Mouse (Mus musculus) mouse embryonic stem cell (cell line): Measurements from ENCODE around the gene Flvcr1.

Experiments
- in situ Hi-C, 2 experiments: fragments of 300-500 bp; cut with MboI; formaldehyde crosslinking; loops; 1 replicate in 1 of 2; 3 replicates in 1 of 2; pipeline ENCODE4 v1.14.3; 2019 to 2020; ENCODE audit warnings: low sequenced_read_pairs in 2 of 2, low pct_unique_long_range_greater_than_20kb in 1 of 2, mixed read lengths in 1 of 2; ENCODE audit not compliant: unreplicated experiment in 1 of 2

The Flvcr1 gene

DNA sequence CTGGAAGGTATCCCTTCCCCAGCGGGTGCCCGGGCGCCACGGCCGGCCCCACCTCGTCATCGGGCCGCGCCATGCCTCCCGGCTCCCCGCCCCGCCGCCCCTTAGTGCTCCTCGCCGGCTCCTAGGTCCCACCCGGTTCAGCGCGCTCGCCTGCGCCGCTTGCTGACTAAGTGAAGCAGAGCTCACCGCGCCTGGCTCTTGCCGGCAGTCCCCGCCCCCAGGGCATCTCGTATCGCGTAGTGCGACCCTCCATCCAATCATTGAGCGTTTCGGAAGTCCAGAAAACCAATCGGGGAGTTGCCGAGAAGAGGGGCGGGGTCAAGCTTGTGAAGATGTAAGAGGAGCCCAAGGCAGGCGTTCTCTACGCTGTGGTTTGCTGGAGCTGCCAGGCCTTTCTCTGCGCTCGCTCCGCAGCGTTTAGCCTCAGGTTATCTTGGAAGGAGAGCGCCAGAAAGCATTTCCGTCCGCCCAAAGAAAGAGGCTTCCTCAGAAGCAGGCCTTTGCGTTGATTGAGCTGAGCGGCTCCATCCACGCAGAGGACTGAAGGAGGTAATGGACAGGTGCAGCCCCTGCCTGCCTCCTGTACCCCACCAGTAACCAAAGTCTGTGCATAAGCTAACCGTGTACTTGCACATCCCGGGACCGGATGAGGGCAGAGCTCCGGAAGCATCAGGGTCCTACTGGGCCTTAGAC, at the start of gene Flvcr1:
Gene Flvcr1 (minus strand): TSS at position 138 of the 693 bp plus-strand sequence.
- in situ Hi-C loops: no loop called here

DNA sequence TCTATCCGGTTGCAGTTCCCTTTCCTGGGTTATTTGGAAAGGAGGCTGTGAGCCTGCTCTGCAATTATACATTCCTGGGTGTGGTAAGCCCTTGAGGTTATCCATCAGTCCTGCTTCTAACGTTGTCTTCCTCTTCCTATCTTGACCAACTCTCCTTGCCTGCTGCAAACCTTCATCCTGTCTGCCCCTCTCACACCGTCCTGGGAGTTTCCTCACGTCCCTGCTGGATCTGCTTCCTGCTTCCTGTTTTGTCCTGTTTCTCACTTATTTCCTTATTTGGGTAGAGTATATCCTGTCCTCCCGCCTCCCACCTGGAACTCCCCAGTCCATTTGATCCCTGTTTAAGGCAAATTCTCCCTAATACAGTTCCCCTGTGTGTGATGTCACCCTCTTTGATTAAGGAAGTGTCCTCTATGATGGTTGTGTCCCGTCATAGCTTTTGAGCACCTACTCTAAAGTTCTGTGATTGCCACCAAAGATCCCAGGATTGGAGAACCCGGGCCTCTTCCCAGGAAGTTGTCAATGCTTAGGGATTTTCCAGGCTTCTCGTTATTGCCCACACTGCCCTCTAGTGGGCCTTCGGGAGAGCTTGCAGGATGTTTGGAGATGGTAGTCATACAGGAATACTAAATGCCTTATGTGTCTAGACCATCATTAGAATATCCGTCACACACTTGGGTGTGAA, 49.4 kb upstream of the Flvcr1 start:
- in situ Hi-C loops: loop anchor here in 1 of 2 experiments (25.0 kb wide), 1 partner anchor 212 kb away; no protein-coding TSS in a partner anchor

GRCm38 (mm10) chr1:191073486-191073885, 47.5 kb upstream of the Flvcr1 start:
- in situ Hi-C loops: no loop called here

DNA sequence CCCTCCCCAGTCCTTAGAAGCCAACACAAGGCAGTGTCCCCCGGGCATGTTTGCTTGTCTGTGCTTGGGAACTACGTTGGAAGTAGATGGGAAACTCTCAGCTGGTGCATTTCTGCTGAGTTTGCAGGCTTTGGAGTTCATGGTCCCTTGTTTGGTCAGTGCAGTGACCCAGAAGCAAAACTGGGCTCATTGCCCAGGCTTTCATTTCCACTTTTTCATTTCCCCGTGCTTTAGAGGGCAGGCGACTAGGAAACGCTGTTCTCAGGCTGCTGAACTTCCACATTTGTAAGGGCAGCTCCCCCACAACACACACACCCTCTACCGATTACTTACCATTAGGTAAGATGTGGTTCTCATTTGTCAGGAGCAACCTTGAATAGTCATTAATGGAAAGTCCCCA, 47.0 kb upstream of the Flvcr1 start:
- in situ Hi-C loops: no loop called here

- in situ Hi-C loops: no loop called here
Measured at GRCm38 (mm10) chr1:191072329-191072913, 46.5 kb upstream of the Flvcr1 start.

DNA sequence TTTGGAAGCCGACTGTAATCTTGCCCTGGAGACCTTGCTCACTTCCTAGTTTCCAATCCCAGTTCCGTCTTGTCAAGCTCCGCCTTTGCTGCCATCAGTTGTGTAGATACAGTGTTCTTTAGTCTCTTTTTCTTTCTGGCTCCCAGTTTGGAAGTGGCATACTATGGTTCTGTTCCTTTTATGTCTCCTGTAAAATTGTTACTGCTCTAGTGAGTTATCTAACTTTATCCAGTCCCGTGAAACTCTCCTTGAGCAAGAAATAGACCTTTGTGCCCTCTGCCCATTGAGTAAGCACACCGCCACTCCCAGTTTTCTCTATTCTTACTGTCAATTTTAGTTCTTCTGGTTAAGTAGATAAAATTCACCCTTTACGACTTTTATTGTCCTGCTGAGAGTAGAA, 45.7 kb upstream of the Flvcr1 start:
- in situ Hi-C loops: no loop called here

- in situ Hi-C loops: no loop called here
Measured at GRCm38 (mm10) chr1:191070259-191070658, 44.3 kb upstream of the Flvcr1 start.

DNA sequence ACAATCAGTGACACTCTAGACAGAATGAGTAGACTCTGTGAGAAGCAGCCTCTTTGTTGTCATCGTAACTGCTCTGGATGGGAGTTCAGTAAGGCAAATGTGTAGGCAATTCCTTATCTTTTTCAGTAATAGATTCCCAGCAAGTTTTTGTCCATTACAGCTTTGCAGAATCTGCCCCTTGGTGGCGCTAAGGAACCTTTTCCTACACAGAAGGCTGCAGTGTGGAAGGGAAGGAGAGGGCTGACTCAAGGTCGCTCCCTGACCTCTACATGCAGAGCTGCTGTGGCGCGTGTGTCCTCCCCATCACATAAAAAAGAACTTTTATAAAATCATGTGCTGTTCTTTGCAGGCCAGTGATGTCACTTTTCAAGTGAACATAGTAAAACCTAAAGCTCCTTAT, 42.4 kb upstream of the Flvcr1 start:
- in situ Hi-C loops: no loop called here

- in situ Hi-C loops: no loop called here
Measured at GRCm38 (mm10) chr1:191065188-191065587, 39.2 kb upstream of the Flvcr1 start.

DNA sequence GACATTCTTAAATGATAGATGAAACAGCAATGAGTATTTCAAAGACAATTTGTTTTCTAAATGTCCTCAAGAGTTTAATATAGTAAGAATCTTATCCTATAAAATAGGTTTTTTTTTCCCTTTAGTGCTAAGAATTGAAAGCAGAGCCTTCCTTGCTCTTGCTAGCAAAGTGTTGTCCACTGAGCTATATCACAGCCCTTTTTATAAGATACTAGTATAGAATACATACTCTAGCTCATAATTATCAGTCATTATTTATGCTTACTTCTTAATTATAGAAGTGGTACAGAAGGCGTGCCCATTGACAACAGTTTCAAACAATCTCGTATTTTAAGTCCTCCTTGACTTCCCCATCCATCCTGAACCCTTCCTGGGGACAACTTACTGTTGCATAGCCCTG, 38.6 kb upstream of the Flvcr1 start:
- in situ Hi-C loops: no loop called here

- in situ Hi-C loops: no loop called here
Measured at GRCm38 (mm10) chr1:191063700-191064099, 37.7 kb upstream of the Flvcr1 start.

DNA sequence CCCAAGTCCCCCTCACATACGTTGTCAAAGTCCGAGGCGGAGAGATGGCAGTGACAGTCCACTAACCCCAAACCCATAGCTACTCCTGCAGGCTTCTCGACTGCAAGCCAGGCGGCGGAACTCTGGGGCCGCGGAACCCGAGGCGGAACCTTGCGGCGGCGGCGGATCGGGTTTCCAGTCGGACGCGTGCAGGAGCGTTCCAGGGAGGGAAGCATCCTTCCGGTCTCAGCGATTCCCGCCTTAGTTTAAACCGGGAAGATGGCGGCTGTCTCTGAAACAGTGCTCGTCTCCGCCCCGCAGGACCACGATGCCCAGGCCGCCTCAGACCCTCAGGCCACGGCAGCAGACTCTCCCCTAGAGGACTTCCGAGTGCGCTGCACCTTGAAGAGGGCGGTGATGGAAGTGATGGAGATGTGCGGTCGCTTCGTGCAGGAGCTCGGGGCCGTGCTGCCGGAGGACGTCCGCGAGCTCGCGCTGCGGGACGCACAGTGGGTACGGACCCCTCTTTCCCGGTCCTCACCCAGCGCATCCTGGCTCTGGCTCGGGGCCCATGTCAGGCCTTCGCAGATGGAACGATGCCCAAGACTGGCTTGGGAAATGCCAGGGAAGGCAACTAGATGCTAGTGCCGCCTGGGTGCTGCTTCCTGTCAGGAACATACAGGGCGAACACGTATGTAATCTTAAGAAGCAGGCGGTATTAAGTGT, 37.0 kb upstream of the Flvcr1 start, which contains the start of the genes Tatdn3 and Nsl1:
Gene Tatdn3 (minus strand): TSS at position 152 of the 705 bp plus-strand sequence.
Gene Nsl1 (plus strand): TSS at position 232 of the 705 bp plus-strand sequence.
- in situ Hi-C loops: no loop called here

DNA sequence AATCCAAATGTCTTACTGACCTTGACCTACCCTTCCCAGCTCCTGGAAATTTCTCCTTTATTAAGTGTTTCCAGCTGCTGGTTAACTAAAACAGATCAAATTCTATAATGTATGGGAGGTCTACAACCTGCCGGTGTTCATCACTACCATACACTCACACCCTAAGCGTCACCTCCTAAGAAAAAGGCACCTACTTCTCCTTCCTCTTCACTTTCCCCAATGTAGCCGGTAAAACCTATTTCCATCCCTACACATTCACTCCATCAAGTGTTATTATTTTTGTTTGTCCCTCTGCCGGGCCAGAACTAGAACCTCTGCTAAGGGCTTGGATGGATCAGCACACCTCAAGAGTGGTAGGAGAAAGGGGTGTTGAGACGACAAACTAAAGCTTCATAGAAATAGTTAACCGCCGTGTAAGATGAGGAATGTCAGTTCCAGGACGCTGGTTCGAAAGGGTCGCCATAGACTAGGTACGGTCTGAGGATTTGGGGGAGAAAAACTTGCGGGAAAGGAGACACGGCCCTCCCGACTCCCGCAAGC, 36.4 kb upstream of the Flvcr1 start:
- in situ Hi-C loops: no loop called here

GRCm38 (mm10) chr1:191057461-191057860, 31.5 kb upstream of the Flvcr1 start:
- in situ Hi-C loops: no loop called here

DNA sequence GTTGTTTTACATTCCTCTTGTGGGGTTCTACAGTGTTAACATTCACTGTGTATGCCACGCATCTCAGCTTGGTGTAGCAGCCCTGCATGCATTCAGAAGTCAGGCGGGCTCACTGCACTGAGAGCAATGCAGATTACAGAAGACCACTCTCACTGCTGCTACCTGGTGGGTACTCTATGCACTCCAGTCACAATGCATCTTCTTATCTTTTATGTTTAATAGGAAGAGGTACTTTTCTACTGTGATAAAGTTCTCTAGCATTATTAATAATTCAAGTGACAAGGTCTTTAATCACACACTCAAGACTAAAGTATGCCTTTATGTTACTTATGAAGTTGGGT, 29.5 kb upstream of the Flvcr1 start:
- in situ Hi-C loops: no loop called here

GRCm38 (mm10) chr1:191054870-191055532, 29.0 kb upstream of the Flvcr1 start:
- in situ Hi-C loops: no loop called here

DNA sequence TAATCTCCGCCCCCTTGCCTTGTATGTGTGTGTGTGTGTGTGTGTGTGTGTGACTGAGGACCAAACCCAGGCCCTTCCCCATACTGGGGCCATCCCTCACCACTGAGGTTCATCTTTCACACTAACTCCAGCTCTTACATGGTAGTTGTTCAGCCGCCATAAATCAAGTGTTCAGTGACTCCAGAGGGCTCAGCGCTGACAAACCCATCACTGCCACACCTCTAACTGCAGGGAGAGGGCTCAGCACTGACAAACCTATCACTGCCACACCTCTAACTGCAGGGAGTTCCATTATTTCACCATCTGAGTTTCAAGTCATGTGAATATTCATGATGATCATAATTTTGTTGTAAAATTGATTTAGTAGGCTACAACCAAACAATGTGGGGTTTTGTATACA, 27.6 kb upstream of the Flvcr1 start:
- in situ Hi-C loops: no loop called here

DNA sequence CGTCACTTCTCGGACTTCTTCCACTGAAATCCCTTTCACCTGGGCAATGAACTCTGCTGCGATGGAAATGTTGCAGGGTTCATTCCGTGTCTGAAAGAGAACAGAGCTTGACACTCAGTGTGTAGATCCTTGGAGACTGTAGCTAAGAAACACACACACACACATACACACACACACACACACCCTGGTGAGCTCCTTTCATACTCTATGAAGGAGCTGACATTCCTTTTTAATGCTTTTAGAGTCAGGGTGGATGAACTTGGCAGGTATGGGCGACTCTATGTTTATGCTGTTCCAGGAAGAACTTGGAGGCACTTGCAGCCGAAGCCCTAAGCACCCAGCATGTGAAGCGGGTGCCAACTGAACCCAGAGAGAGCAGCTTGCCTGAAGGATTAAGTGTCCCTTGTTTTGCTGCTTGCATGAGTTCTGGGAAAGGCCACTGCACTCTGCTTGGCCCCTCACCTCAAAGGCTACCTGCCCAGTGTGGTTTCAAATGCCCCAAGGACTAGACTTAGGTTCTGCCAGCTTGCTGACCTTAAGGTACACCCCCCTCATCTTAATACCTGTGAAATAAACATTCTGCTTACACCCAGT, 20.4 kb upstream of the Flvcr1 start:
- in situ Hi-C loops: no loop called here
